Mouse (Mus musculus): ENCODE measurements around the gene Tacr2. TPM values are rescaled to one million over a fixed set of nuclear protein-coding genes. Genes with fewer than 3 reads are reported as not detected.

Tacr2 gene
- polyA plus RNA-seq, 1 experiment from 2014 or later, result not detected

- no peaks in the 10 kb centered on the region for H3K36me3 ChIP-seq
- H3K4me1 ChIP-seq, result peaks cover 82% of the 10 kb centered on the region
- H3K27me3 ChIP-seq (replicated peaks), result no peaks in the 10 kb centered on the region; the same call in 1 of the 2 replicates
- H3K4me2 ChIP-seq, result peak overlapping the region; percentile 32
- peak; percentile 60; the same call in 1 of the 2 replicates for ATAC-seq
- H3K4me3 ChIP-seq, result no peak overlapping the region
- no peak overlapping the region; the same call in 1 of the 2 replicates for H3K9ac ChIP-seq
- no peak overlapping the region; the same call in 1 of the 2 replicates for H3K27ac ChIP-seq
- WGBS (ENCODE audit: insufficient replicate concordance), result 40% methylated on average over 2 of the region's 2 CpGs
- H3K9me3 ChIP-seq (replicated peaks), result no peaks in the 10 kb centered on the region
Measured at GRCm38 (mm10) chr10:62221647-62222046, 30.6 kb upstream of the Tacr2 start.

- H3K9ac ChIP-seq, result no peak overlapping the region
- H3K9me3 ChIP-seq (replicated peaks), result no peaks in the 10 kb centered on the region
- ATAC-seq, result no peak
- WGBS (ENCODE audit: insufficient replicate concordance), result 86% methylated on average over 17 of the region's 17 CpGs
- no peak overlapping the region for H3K4me2 ChIP-seq
- no peak overlapping the region for H3K4me3 ChIP-seq
- no peaks in the 10 kb centered on the region for H3K36me3 ChIP-seq
- H3K4me1 ChIP-seq, result peaks cover 82% of the 10 kb centered on the region
- no peak overlapping the region for H3K27ac ChIP-seq
- no peaks in the 10 kb centered on the region; the same call in 1 of the 2 replicates for H3K27me3 ChIP-seq (replicated peaks)
Measured at GRCm38 (mm10) chr10:62222777-62223176, 29.5 kb upstream of the Tacr2 start.

- 67% methylated on average over 6 of the region's 6 CpGs for WGBS (ENCODE audit: insufficient replicate concordance)
- no peak overlapping the region for H3K27ac ChIP-seq
- no peak overlapping the region for H3K4me3 ChIP-seq
- H3K4me2 ChIP-seq, result no peak overlapping the region
- no peak for ATAC-seq
- H3K9ac ChIP-seq, result no peak overlapping the region
- H3K36me3 ChIP-seq, result no peaks in the 10 kb centered on the region
- no peaks in the 10 kb centered on the region for H3K9me3 ChIP-seq (replicated peaks)
- peaks cover 4% of the 10 kb centered on the region; the same call in 1 of the 2 replicates for H3K27me3 ChIP-seq (replicated peaks)
- peaks cover 82% of the 10 kb centered on the region for H3K4me1 ChIP-seq
Measured at GRCm38 (mm10) chr10:62224231-62224630, 28.0 kb upstream of the Tacr2 start.

- Histone ChIP-seq H3K36me3 (no peaks in the 10 kb centered on the region), H3K4me3 (no peak overlapping the region), H3K27ac (no peak overlapping the region), H3K4me1 (peaks cover 82% of the 10 kb centered on the region), H3K9me3 (replicated peaks) (no peaks in the 10 kb centered on the region), H3K4me2 (no peak overlapping the region), H3K27me3 (replicated peaks) (peaks cover 11% of the 10 kb centered on the region; the same call in 1 of the 2 replicates), H3K9ac (no peak overlapping the region)
- 72% methylated on average over 7 of the region's 7 CpGs for WGBS (ENCODE audit: insufficient replicate concordance)
- ATAC-seq, result no peak
Measured at GRCm38 (mm10) chr10:62225839-62226238, 26.4 kb upstream of the Tacr2 start.

- 70% methylated on average over 6 of the region's 6 CpGs for WGBS (ENCODE audit: insufficient replicate concordance)
- H3K4me1 ChIP-seq, result peaks cover 79% of the 10 kb centered on the region
- H3K36me3 ChIP-seq, result no peaks in the 10 kb centered on the region
- H3K27me3 ChIP-seq (replicated peaks), result peaks cover 13% of the 10 kb centered on the region
- 0 out of 2 replicates have a peak overlapping the region, but pooled peaks have one; percentile 28 for H3K9ac ChIP-seq
- H3K4me2 ChIP-seq, result no peak overlapping the region
- H3K4me3 ChIP-seq, result no peak overlapping the region
- no peaks in the 10 kb centered on the region for H3K9me3 ChIP-seq (replicated peaks)
- ATAC-seq, result no peak
- H3K27ac ChIP-seq, result no peak overlapping the region
Measured at GRCm38 (mm10) chr10:62228126-62228525, 24.1 kb upstream of the Tacr2 start.

GRCm38 (mm10) chr10:62230708-62231394 lies 21.4 kb upstream of the Tacr2 start, which contains the start of gene Tspan15:
Gene Tspan15, minus strand, starts transcription at chr10:62231251.
- H3K27ac ChIP-seq, result peak within 1 kb of the TSS; percentile 52; the same call in 1 of the 2 replicates
- H3K4me1 ChIP-seq, result peaks cover 86% of the 10 kb centered on the region
- no peaks in the 10 kb centered on the region for H3K9me3 ChIP-seq (replicated peaks)
- peak within 1 kb of the TSS; percentile 70 for H3K9ac ChIP-seq
- peak within 1 kb of the TSS; percentile 67 for H3K4me3 ChIP-seq
- H3K36me3 ChIP-seq, result no peaks in the 10 kb centered on the region
- WGBS (ENCODE audit: insufficient replicate concordance), result 2% methylated on average over 59 of the region's 59 CpGs
- peak; percentile 88 for ATAC-seq
- peaks cover 13% of the 10 kb centered on the region for H3K27me3 ChIP-seq (replicated peaks)
- peak within 1 kb of the TSS; percentile 98 for H3K4me2 ChIP-seq

- Histone ChIP-seq H3K4me1 (peaks cover 86% of the 10 kb centered on the region), H3K4me2 (peak overlapping the region; percentile 98), H3K9me3 (replicated peaks) (no peaks in the 10 kb centered on the region), H3K9ac (peak overlapping the region; percentile 70; the same call in 1 of the 2 replicates), H3K27ac (peak overlapping the region; percentile 52; the same call in 1 of the 2 replicates), H3K36me3 (no peaks in the 10 kb centered on the region), H3K27me3 (replicated peaks) (peaks cover 13% of the 10 kb centered on the region), H3K4me3 (peak overlapping the region; percentile 67)
- ATAC-seq, result no peak
- 4% methylated on average over 13 of the region's 13 CpGs for WGBS (ENCODE audit: insufficient replicate concordance)
Measured at GRCm38 (mm10) chr10:62231395-62231732, 20.9 kb upstream of the Tacr2 start.

GRCm38 (mm10) chr10:62231811-62232210 lies 20.4 kb upstream of the Tacr2 start:
- Histone ChIP-seq H3K4me3 (no peak overlapping the region), H3K27me3 (replicated peaks) (peaks cover 13% of the 10 kb centered on the region), H3K27ac (peak overlapping the region; percentile 52; the same call in 1 of the 2 replicates), H3K4me2 (peak overlapping the region; percentile 98), H3K9ac (no peak overlapping the region), H3K4me1 (peaks cover 86% of the 10 kb centered on the region), H3K9me3 (replicated peaks) (no peaks in the 10 kb centered on the region), H3K36me3 (no peaks in the 10 kb centered on the region)
- WGBS (ENCODE audit: insufficient replicate concordance), result 75% methylated on average over 3 of the region's 3 CpGs
- no peak for ATAC-seq

- no peaks in the 10 kb centered on the region; the same call in 1 of the 2 replicates for H3K27me3 ChIP-seq (replicated peaks)
- 82% methylated on average over 6 of the region's 6 CpGs for WGBS (ENCODE audit: insufficient replicate concordance)
- peaks cover 70% of the 10 kb centered on the region for H3K4me1 ChIP-seq
- no peak overlapping the region for H3K4me3 ChIP-seq
- no peak overlapping the region for H3K4me2 ChIP-seq
- peak overlapping the region; percentile 84 for H3K27ac ChIP-seq
- H3K9ac ChIP-seq, result no peak overlapping the region
- H3K9me3 ChIP-seq (replicated peaks), result no peaks in the 10 kb centered on the region
- no peaks in the 10 kb centered on the region for H3K36me3 ChIP-seq
- ATAC-seq, result no peak
Measured at GRCm38 (mm10) chr10:62236165-62236564, 16.1 kb upstream of the Tacr2 start.

- H3K27ac ChIP-seq, result peak overlapping the region; percentile 84
- ATAC-seq, result peak; percentile 93
- WGBS (ENCODE audit: insufficient replicate concordance), result 24% methylated on average over 10 of the region's 10 CpGs
Measured at GRCm38 (mm10) chr10:62237205-62237604, 15.0 kb upstream of the Tacr2 start.

GRCm38 (mm10) chr10:62238688-62239087 lies 13.6 kb upstream of the Tacr2 start:
- no peak for ATAC-seq
- Histone ChIP-seq H3K36me3 (no peaks in the 10 kb centered on the region), H3K4me3 (no peak overlapping the region), H3K9ac (no peak overlapping the region), H3K4me2 (no peak overlapping the region), H3K9me3 (replicated peaks) (peaks cover 2% of the 10 kb centered on the region), H3K27ac (peak overlapping the region; percentile 84; the same call in 1 of the 2 replicates), H3K4me1 (peaks cover 66% of the 10 kb centered on the region), H3K27me3 (replicated peaks) (0 out of 2 replicates have a peak, but pooled peaks cover 5% of the 10 kb centered on the region)
- WGBS (ENCODE audit: insufficient replicate concordance), result 67% methylated on average over 3 of the region's 3 CpGs

More at GRCm38 (mm10) chr10:62237205-62237604, 15.0 kb upstream of the Tacr2 start:
- Histone ChIP-seq H3K36me3 (no peaks in the 10 kb centered on the region), H3K9ac (peak overlapping the region; percentile 15; the same call in 1 of the 2 replicates), H3K4me2 (peak overlapping the region; percentile 45), H3K9me3 (replicated peaks) (no peaks in the 10 kb centered on the region), H3K27me3 (replicated peaks) (no peaks in the 10 kb centered on the region), H3K4me3 (no peak overlapping the region), H3K4me1 (peaks cover 64% of the 10 kb centered on the region)

- Histone ChIP-seq H3K9ac (no peak overlapping the region), H3K27ac (peak overlapping the region; percentile 55; the same call in 1 of the 2 replicates), H3K4me1 (peaks cover 68% of the 10 kb centered on the region), H3K27me3 (replicated peaks) (0 out of 2 replicates have a peak, but pooled peaks cover 5% of the 10 kb centered on the region), H3K4me2 (no peak overlapping the region), H3K9me3 (replicated peaks) (peaks cover 7% of the 10 kb centered on the region), H3K36me3 (no peaks in the 10 kb centered on the region), H3K4me3 (no peak overlapping the region)
- WGBS (ENCODE audit: insufficient replicate concordance), result 66% methylated on average over 6 of the region's 6 CpGs
- no peak for ATAC-seq
Measured at GRCm38 (mm10) chr10:62239270-62239669, 13.0 kb upstream of the Tacr2 start.

Measured in liver, embryonic 12.5 days (tissue).